Mouse (Mus musculus) megakaryocyte, adult 5-6 weeks (primary cell): Measurements from ENCODE around the gene Trank1. TPM values are rescaled to one million over a fixed set of nuclear protein-coding genes. Genes with fewer than 3 reads are reported as not detected.
A peak's percentile ranks its signal among the peaks of the same experiment; 100 is the strongest.

Source experiments
- ATAC-seq: 2 replicates; pipeline ENCODE4 v1.8.0; 2016; ENCODE audit warnings: mild to moderate bottlenecking, inconsistent platforms; ENCODE audit not compliant: poor library complexity, severe bottlenecking
- total RNA-seq, 2 experiments: library from RNA; stranded (forward) in 1 of 2; stranded (reverse) in 1 of 2; fragments of 153-499, 151-499 nt in 1 of 2; fragments of 221-1000, 200-1000 nt in 1 of 2; gene quantifications; 2 replicates each; pipeline versions ENCODE4 v1.2.3 to v1.2.4; 2015 to 2017

Gene Trank1
- total RNA-seq, 2 experiments from 2014 or later: 0.07 to 0.15 TPM

DNA sequence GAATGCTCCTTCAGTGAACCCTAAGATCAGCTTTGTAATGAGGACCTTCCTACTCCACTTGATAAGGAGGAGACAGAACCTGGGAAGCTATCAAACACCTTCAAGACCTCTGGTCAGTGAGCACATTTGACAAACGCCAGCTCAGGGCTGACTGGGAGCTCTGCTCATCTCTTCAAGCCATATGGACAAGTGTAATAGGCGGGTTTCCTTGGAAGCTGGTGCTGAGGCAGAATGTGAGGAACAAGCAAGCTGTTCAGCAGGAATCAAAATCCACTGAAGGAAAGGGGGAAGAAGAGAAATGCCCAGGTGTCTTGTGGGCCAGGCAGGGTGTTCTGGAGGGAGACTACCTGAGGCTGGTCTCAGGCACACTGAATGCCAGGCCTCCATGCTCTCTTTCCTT, 110.3 kb downstream of the Trank1 start:
- no peak for ATAC-seq

GRCm38 (mm10) chr9:111422567-111422966, 111.0 kb downstream of the Trank1 start:
- no peak for ATAC-seq

- no peak for ATAC-seq
These were observed 113.6 kb downstream of the Trank1 start for GRCm38 (mm10) chr9:111425113-111425512.

- ATAC-seq: no peak
These were observed 114.4 kb downstream of the Trank1 start for GRCm38 (mm10) chr9:111425952-111426351.

GRCm38 (mm10) chr9:111427891-111428555, 116.5 kb downstream of the Trank1 start:
- ATAC-seq: no peak

- peak; percentile 88 for ATAC-seq
These were observed 117.3 kb downstream of the Trank1 start for GRCm38 (mm10) chr9:111428698-111429362.

DNA sequence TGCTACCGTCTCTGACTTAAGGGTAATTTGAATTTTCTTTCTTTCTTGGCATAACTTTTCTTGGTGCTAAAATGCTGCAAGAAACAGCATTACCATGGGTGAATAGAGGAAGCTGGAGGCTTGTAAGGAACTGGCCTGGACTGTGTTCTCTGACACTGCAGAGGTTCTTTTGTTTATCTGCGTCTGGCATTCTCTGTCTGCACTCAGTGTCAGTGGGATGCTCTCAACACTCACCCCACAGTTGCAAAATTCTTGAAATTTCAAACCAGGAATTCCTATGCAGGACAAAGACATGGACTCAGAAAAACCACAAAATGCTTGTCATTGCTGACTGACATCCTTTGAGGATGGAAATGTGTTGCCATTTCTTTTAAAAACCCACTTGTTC, 117.8 kb downstream of the Trank1 start:
- peak; percentile 65 for ATAC-seq

- ATAC-seq: no peak
These were observed 123.9 kb downstream of the Trank1 start for GRCm38 (mm10) chr9:111435429-111435828.

DNA sequence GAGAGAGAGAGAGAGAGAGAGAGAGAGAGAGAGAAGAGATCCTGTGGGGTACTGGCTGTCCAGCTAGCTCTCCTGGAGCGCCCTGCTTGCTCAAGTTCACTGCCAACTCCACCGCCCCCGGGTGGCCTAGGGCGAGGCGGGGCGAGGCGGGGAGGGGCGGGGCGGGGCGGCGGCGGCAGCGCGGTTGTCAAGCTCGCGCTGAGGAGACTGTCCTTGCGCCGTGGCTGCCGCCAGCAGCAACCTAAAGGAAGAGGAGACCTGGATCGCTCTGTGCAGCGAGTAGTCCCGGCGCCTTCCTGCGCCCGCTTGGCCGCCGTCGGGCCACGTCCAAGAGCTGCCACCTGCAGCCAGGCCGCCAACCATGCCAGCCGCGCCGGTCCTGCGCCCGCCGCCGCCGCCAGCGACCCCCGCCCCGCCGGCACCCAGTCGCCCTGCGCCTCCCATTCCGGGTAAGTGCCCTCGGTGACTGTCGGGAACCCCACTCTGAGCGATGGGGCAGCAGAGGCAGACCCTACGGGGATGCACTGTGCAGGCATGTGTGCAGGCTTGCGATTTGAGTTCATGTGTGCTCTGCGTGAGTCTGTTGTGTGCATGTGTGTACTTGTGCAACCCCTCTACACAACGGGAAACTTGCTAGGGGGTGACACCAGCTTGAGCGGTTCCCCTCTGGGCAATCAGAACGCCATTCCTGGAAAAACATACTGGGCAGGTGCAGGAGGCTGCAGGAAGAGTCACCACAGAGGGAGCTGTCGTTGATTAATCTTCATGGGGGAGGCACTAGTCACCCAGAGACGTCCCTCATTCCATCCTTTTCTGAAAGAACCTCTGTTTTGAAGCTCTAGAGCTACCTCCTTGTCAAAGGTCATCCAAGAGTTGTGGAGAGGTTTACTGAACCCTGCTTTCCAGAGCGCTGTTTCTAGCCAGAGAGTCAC, 127.6 kb downstream of the Trank1 start, which contains the start of gene Dclk3:
TSS of gene Dclk3 (plus strand) at position 178 of the 932 bp plus-strand sequence.
- ATAC-seq: peak; percentile 52; the same call in 1 of the 2 replicates

- ATAC-seq: no peak
These were observed 128.3 kb downstream of the Trank1 start for GRCm38 (mm10) chr9:111439836-111440201.

DNA sequence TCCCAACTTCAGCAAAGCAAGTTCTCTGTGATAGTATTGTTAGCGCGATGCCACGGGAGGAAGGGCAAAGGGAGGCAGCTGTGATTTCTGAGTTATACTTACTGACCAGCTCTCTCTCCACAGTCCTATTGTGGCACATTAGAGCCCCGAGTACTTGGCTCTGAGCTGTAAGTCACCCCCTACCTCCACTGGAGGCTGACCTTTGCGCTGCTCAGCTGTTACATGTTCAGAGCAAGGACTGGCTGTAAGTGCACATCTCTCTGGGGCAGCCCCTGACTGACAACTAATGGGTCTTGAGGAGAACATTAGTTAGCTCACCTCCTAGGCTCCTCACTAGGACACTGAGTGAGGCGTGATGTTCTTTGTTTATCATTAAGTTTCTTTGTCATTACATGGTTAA, 128.9 kb downstream of the Trank1 start:
- no peak for ATAC-seq

DNA sequence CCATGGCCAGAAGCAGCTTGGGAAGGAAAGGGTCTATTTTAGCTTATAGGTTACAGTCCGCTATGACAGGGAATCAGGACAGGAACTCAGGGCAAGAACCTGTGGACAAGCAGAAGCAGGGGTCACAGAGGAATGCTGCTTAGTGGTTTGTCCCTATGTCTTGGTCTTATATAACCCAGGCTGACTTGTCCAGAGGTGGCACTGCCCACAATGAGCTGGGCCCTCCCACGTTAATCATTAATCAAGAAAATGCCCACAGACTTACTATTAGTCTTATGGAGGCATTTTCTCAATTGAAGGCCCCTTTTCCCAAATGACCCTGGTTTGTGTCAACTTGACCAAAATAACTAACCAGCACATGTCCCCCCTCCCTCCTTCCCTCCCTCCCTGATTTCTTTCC, 129.6 kb downstream of the Trank1 start:
- no peak for ATAC-seq

Other genes starting within 250 kb of the Trank1 start
- gene Lrrfip2, start 194.1 kb upstream of the Trank1 start, total RNA-seq (2015): 77.9 and 85.2 TPM in 2 replicates
- gene Lrrfip2, start 194.1 kb upstream of the Trank1 start, total RNA-seq (2017): 137 and 138 TPM in 2 replicates
- 22.4 and 30.9 TPM in 2 replicates for gene Mlh1, start 39.9 kb upstream of the Trank1 start, total RNA-seq (2015)
- gene Mlh1, start 39.9 kb upstream of the Trank1 start, total RNA-seq (2017): 27.3 and 38.4 TPM in 2 replicates
- gene Epm2aip1, start 39.8 kb upstream of the Trank1 start, total RNA-seq (2015): 13.7 and 15.3 TPM in 2 replicates
- 12.2 and 16.1 TPM in 2 replicates for gene Epm2aip1, start 39.8 kb upstream of the Trank1 start, total RNA-seq (2017)
- gene Dclk3, start 127.3 kb downstream of the Trank1 start, total RNA-seq (2015): not detected in 2 replicates
- 0.08 TPM in 1 of 2 replicates, not detected in the other for gene Dclk3, start 127.3 kb downstream of the Trank1 start, total RNA-seq (2017)